Mouse (Mus musculus) liver, embryonic 15.5 days (tissue): ENCODE results near the gene Smc1b. TPM values are rescaled to one million over a fixed set of nuclear protein-coding genes. Genes with fewer than 3 reads are reported as not detected.

ENCODE experiments used
- ATAC-seq: fragments of 200-750 bp; cut with Nextera tagmentation; 2 replicates; pipeline ENCODE4 v1.8.0; 2017; ENCODE audit warnings: moderate number of reproducible peaks, mild to moderate bottlenecking, moderate library complexity; ENCODE audit not compliant: insufficient read depth
- H3K27ac ChIP-seq: fragments of 300-500 bp; sonication (generic); replicated peaks from 2 replicates; pipeline ENCODE4 v1.5.1; 2015; ENCODE audit warnings: mild to moderate bottlenecking, inconsistent platforms
- H3K27me3 ChIP-seq: fragments of 300-500 bp; sonication (generic); 2 replicates; pipeline ENCODE4 v1.6.1; 2015; ENCODE audit warnings: mild to moderate bottlenecking, inconsistent platforms
- H3K36me3 ChIP-seq: fragments of 300-500 bp; sonication (generic); replicated peaks from 2 replicates; pipeline ENCODE4 v1.6.1; 2015; ENCODE audit warnings: moderate library complexity, mild to moderate bottlenecking, inconsistent platforms
- H3K4me1 ChIP-seq: fragments of 300-500 bp; sonication (generic); replicated peaks from 2 replicates; pipeline ENCODE4 v1.6.1; 2015; ENCODE audit warnings: inconsistent platforms
- H3K4me2 ChIP-seq: fragments of 300-500 bp; sonication (generic); 2 replicates; pipeline ENCODE4 v1.6.1; 2015; ENCODE audit warnings: moderate library complexity, mild to moderate bottlenecking, inconsistent platforms
- H3K4me3 ChIP-seq: fragments of 300-500 bp; sonication (generic); replicated peaks from 2 replicates; pipeline ENCODE4 v1.5.1; 2015; ENCODE audit warnings: mild to moderate bottlenecking, inconsistent platforms
- H3K9ac ChIP-seq: fragments of 300-500 bp; sonication (generic); 2 replicates; pipeline ENCODE4 v1.6.1; 2015; ENCODE audit warnings: moderate library complexity, mild to moderate bottlenecking, inconsistent platforms
- H3K9me3 ChIP-seq: fragments of 300-500 bp; sonication (generic); replicated peaks from 2 replicates; pipeline ENCODE4 v1.6.1; 2016; ENCODE audit warnings: inconsistent platforms
- WGBS: fragments of 180-500 bp; shearing (Covaris S2); methylation state at CpG from one replicate; pipeline ENCODE4 v1.1.7; 2015; ENCODE audit warnings: mixed read lengths; ENCODE audit not compliant: insufficient replicate concordance; 5-methylcytosine and 5-hydroxymethylcytosine counted together
- polyA plus RNA-seq: library from polyadenylated mRNA; unstranded; fragments of >200 nt; fragmentation: Nextera tagmentation; extraction: Ambion mirVana; gene quantifications from 2 replicates; pipeline ENCODE4 v1.2.1, GENCODE M21; 2015

Smc1b gene
- polyA plus RNA-seq, 1 experiment from 2014 or later, result 0.12 TPM

DNA sequence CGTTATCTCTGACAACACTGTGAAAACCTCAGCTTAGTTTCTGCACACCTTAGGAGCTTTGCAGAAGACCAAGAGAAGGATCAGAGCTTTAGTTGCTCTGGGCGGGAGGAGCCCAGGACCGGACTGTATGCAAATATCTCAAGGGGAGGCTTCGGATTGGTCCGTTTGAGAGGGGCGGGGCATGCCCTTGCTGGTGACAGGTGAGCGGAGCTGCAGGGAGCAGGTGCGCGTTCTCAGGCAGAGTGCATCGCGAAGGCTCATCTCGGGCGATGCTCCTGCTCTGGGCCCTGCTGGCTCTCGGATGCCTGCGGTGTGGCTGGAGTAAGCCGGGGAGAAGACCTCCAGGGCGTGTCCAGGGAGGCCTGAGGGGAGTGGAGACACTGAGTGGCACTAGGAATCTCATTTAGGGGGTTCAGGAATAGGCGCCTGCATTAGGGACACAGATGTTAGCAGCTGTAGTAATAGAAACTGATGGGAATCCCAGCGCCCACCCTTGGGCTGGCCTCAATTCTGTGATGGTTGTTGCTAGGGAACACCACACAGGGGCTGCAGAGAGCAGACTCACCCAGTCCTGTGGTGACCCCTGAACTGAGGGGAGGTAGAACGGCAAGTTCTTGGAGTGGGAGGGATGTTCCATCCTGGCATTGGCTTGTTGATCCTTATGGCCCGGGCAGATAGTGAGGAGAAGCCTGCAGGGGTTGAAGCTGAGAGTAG is 114.7 kb downstream of the Smc1b start, which contains the start of gene Upk3a:
Gene Upk3a (plus strand): TSS at position 191 of the 714 bp plus-strand sequence.
- ATAC-seq, result no peak
- Histone ChIP-seq H3K27ac (no peak within 1 kb of the TSS), H3K36me3 (no peaks in the 10 kb centered on the region), H3K4me2 (no peak within 1 kb of the TSS), H3K9me3 (no peaks in the 10 kb centered on the region), H3K9ac (no peak within 1 kb of the TSS), H3K4me1 (no peaks in the 10 kb centered on the region), H3K4me3 (no peak within 1 kb of the TSS), H3K27me3 (peaks cover 30% of the 10 kb centered on the region)
- WGBS, result 9% methylated on average over 21 of the region's 21 CpGs

DNA sequence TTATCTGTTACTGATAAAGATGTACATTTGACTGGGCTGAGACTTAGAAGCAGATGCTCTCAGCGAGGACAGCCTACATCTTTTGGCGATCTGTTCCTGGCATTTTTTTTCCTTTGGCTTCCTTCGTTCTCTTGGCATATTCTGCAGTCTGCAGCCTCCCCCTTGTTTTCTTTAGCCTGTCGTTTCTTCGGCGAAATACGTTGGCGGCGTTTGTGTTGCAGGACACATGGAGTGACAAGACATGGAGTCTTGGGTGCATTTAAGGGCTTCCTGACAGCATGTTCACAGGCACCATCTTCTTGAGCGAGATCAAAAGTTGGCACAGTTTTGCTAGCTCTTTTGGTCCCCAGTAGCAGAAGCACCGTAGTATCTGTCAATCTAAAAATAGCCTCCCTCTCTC is 116.0 kb downstream of the Smc1b start:
- H3K9me3 ChIP-seq, result no peaks in the 10 kb centered on the region
- peaks cover 30% of the 10 kb centered on the region for H3K27me3 ChIP-seq
- no peak overlapping the region for H3K27ac ChIP-seq
- no peak overlapping the region for H3K4me2 ChIP-seq
- no peaks in the 10 kb centered on the region for H3K36me3 ChIP-seq
- H3K4me1 ChIP-seq, result no peaks in the 10 kb centered on the region
- no peak for ATAC-seq
- H3K4me3 ChIP-seq, result no peak overlapping the region
- WGBS, result 63% methylated on average over 11 of the region's 11 CpGs
- no peak overlapping the region for H3K9ac ChIP-seq

Other genes starting within 250 kb of the Smc1b start
- 0.29 and 0.37 TPM in 2 replicates for gene Gm29666, start 211.9 kb downstream of the Smc1b start, polyA plus RNA-seq
- gene Nup50, start 208.6 kb downstream of the Smc1b start, polyA plus RNA-seq, result 23.5 and 25.4 TPM in 2 replicates
- 2.0 and 3.9 TPM in 2 replicates for gene 5031439G07Rik, start 143.4 kb downstream of the Smc1b start, polyA plus RNA-seq
- gene Upk3a, start 114.8 kb downstream of the Smc1b start, polyA plus RNA-seq, result not detected in 2 replicates
- 6.0 and 7.5 TPM in 2 replicates for gene Fam118a, start 103.0 kb downstream of the Smc1b start, polyA plus RNA-seq
- gene Ribc2, start 114 bp upstream of the Smc1b start, polyA plus RNA-seq, result not detected in 2 replicates
- gene Fbln1, start 74.0 kb upstream of the Smc1b start, polyA plus RNA-seq, result 6.9 and 7.1 TPM in 2 replicates
- 85.3 and 90.0 TPM in 2 replicates for gene Atxn10, start 204.3 kb upstream of the Smc1b start, polyA plus RNA-seq